Mouse (Mus musculus) adrenal gland, postnatal 10 days (tissue): ENCODE measurements around the gene Afg3l1. TPM values are rescaled to one million over a fixed set of nuclear protein-coding genes. Genes with fewer than 3 reads are reported as not detected.
A peak's percentile ranks its signal among the peaks of the same experiment; 100 is the strongest.
"Not testable (repeated sequence)": the region's sequence is repeated elsewhere in the genome, so short reads cannot be mapped to it uniquely, and the experiment has no call there.

ENCODE experiments used
- DNase-seq: peaks from one replicate; pipeline ENCODE4 v3.0.0; 2021; ENCODE audit warnings: mixed read lengths
- total RNA-seq, 2 experiments: library from RNA; stranded (reverse); gene quantifications; 2 replicates each; pipeline ENCODE4 v1.2.3; 2021

Gene Afg3l1
- total RNA-seq, 2 experiments from 2014 or later: 66.9 to 70.8 TPM

GRCm38 (mm10) chr8:123463651-123464050 lies 14.1 kb upstream of the Afg3l1 start:
- DNase-seq: no peak

GRCm38 (mm10) chr8:123467476-123467875 lies 10.2 kb upstream of the Afg3l1 start:
- no peak for DNase-seq

GRCm38 (mm10) chr8:123472991-123473390 lies 4.7 kb upstream of the Afg3l1 start:
- DNase-seq: not testable (repeated sequence)

- not testable (repeated sequence) for DNase-seq
Measured at GRCm38 (mm10) chr8:123474549-123474948, 3.2 kb upstream of the Afg3l1 start.

- DNase-seq: no peak
Measured at GRCm38 (mm10) chr8:123476911-123477736, 579 bp upstream of the Afg3l1 start.

- no peak for DNase-seq
Measured at GRCm38 (mm10) chr8:123478456-123479218, 934 bp downstream of the Afg3l1 start.

GRCm38 (mm10) chr8:123482627-123483026 lies 4.9 kb downstream of the Afg3l1 start:
- peak; percentile 22 for DNase-seq

- DNase-seq: no peak
Measured at GRCm38 (mm10) chr8:123491280-123492075, 13.8 kb downstream of the Afg3l1 start.

- no peak for DNase-seq
Measured at GRCm38 (mm10) chr8:123492898-123493297, 15.2 kb downstream of the Afg3l1 start.

GRCm38 (mm10) chr8:123497699-123498098 lies 20.0 kb downstream of the Afg3l1 start:
- DNase-seq: no peak

GRCm38 (mm10) chr8:123498963-123499362 lies 21.3 kb downstream of the Afg3l1 start:
- DNase-seq: no peak

- DNase-seq: no peak
Measured at GRCm38 (mm10) chr8:123499556-123499955, 21.9 kb downstream of the Afg3l1 start.

- DNase-seq: no peak
Measured at GRCm38 (mm10) chr8:123502192-123502591, 24.5 kb downstream of the Afg3l1 start.

- no peak for DNase-seq
Measured at GRCm38 (mm10) chr8:123503801-123504467, 26.2 kb downstream of the Afg3l1 start.

- DNase-seq: no peak
Measured at GRCm38 (mm10) chr8:123504591-123505195, 27.0 kb downstream of the Afg3l1 start.

- no peak for DNase-seq
Measured at GRCm38 (mm10) chr8:123505267-123505666, 27.6 kb downstream of the Afg3l1 start.

GRCm38 (mm10) chr8:123505695-123506094 lies 28.0 kb downstream of the Afg3l1 start:
- no peak for DNase-seq

- no peak for DNase-seq
Measured at GRCm38 (mm10) chr8:123507153-123507552, 29.4 kb downstream of the Afg3l1 start.

GRCm38 (mm10) chr8:123510819-123511218 lies 33.1 kb downstream of the Afg3l1 start:
- DNase-seq: no peak

GRCm38 (mm10) chr8:123514136-123514535 lies 36.4 kb downstream of the Afg3l1 start:
- no peak for DNase-seq

GRCm38 (mm10) chr8:123514781-123515539 lies 37.3 kb downstream of the Afg3l1 start, which contains the start of gene Dbndd1:
Gene Dbndd1 (minus strand): TSS chr8:123515463.
- DNase-seq: peak; percentile 40
